Mouse (Mus musculus) monocyte, adult 2 months (primary cell): ENCODE results near the gene Bend6.
A peak's percentile ranks its signal among the peaks of the same experiment; 100 is the strongest.

ENCODE experiments used
- DNase-seq, 2 experiments: peaks; one replicate each; pipeline ENCODE4 v3.0.0; 2022; ENCODE audit warnings: low spot score in 2 of 2, low read depth in 1 of 2

The Bend6 gene

GRCm38 (mm10) chr1:33813868-33814794 lies 93.5 kb downstream of the Bend6 start, which contains the start of gene Zfp451:
TSS of gene Zfp451 (minus strand) at chr1:33814595.
- DNase-seq, result peak; percentile 42 to 59

- no peak for DNase-seq
Measured at GRCm38 (mm10) chr1:33813495-33813867, 94.1 kb downstream of the Bend6 start.

GRCm38 (mm10) chr1:33803323-33803722 lies 104.3 kb downstream of the Bend6 start:
- DNase-seq, result no peak
